Mouse (Mus musculus) midbrain, embryonic 16.5 days (tissue): ENCODE results near the gene Ubxn10. TPM values are rescaled to one million over a fixed set of nuclear protein-coding genes. Genes with fewer than 3 reads are reported as not detected.

Experiments
- ATAC-seq: fragments of 200-750 bp; cut with Nextera tagmentation; 2 replicates; pipeline ENCODE4 v1.8.0; 2017; ENCODE audit warnings: moderate TSS enrichment
- H3K27ac ChIP-seq: fragments of 300-500 bp; sonication (generic); 2 replicates; pipeline ENCODE4 v1.5.1; 2014; ENCODE audit warnings: mild to moderate bottlenecking, low read length, mixed read lengths
- H3K27me3 ChIP-seq: fragments of 300-500 bp; sonication (generic); 2 replicates; pipeline ENCODE4 v1.6.1; 2014; ENCODE audit warnings: low read depth, low read length, mixed read lengths; ENCODE audit not compliant: control insufficient read depth, insufficient read depth
- H3K36me3 ChIP-seq: fragments of 300-500 bp; sonication (generic); 2 replicates; pipeline ENCODE4 v1.6.1; 2014; ENCODE audit warnings: mild to moderate bottlenecking, low read length, moderate library complexity, mixed read lengths; ENCODE audit not compliant: control insufficient read depth, insufficient read depth
- H3K4me1 ChIP-seq: fragments of 300-500 bp; sonication (generic); 2 replicates; pipeline ENCODE4 v1.6.1; 2014; ENCODE audit warnings: mild to moderate bottlenecking, low read length, mixed read lengths; ENCODE audit not compliant: control insufficient read depth, insufficient read depth
- H3K4me2 ChIP-seq: fragments of 300-500 bp; sonication (generic); 2 replicates; pipeline ENCODE4 v1.6.1; 2014; ENCODE audit warnings: mild to moderate bottlenecking, low read length, mixed read lengths
- H3K4me3 ChIP-seq: fragments of 300-500 bp; sonication (generic); 2 replicates; pipeline ENCODE4 v1.5.1; 2014; ENCODE audit warnings: low read depth, mild to moderate bottlenecking, low read length, moderate library complexity, mixed read lengths
- H3K9ac ChIP-seq: fragments of 300-500 bp; sonication (generic); 2 replicates; pipeline ENCODE4 v1.6.1; 2014; ENCODE audit warnings: low read depth, low read length, mixed read lengths
- H3K9me3 ChIP-seq: fragments of 300-500 bp; sonication (generic); replicated peaks from 2 replicates; pipeline ENCODE4 v1.6.1; 2014; ENCODE audit warnings: mild to moderate bottlenecking, low read length, mixed read lengths; ENCODE audit not compliant: control insufficient read depth, poor library complexity, severe bottlenecking
- WGBS: fragments of 180-500 bp; shearing (Covaris S2); extraction: QIAGEN DNeasy Blood & Tissue Kit; methylation state at CpG from one replicate; pipeline ENCODE4 v1.1.7; 2014; 5-methylcytosine and 5-hydroxymethylcytosine counted together
- polyA plus RNA-seq: library from polyadenylated mRNA; unstranded; fragments of >200 nt; fragmentation: Nextera tagmentation; extraction: Ambion mirVana; gene quantifications from 2 replicates; pipeline ENCODE4 v1.2.1, GENCODE M21; 2015

Gene Ubxn10
- polyA plus RNA-seq, 1 experiment from 2014 or later = 5.4 TPM

DNA sequence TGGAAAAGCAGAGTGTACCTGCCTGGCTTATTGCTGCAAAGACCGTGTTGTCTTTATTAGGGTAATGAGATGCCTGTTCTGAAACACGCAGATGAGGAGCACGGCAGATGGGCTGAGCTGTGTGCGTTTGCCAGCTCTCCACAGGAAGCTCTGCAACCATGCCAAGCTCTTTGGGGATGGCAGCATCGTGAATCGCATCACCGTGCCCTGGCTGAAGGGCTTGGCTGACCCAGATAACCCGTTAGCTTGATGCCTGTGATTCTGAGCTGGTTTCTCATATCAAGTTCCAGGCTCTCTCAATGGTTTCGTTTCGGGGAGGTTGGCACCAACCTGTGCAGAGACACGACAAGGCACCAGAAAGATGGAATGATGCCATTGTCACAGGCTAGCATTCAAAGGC, 26.3 kb downstream of the Ubxn10 start:
- Histone ChIP-seq H3K27ac (peak overlapping the region; percentile 22; the same call in 1 of the 2 replicates), H3K9me3 (no peaks in the 10 kb centered on the region), H3K4me3 (no peak overlapping the region), H3K9ac (no peak overlapping the region), H3K27me3 (no peaks in the 10 kb centered on the region), H3K4me2 (no peak overlapping the region), H3K36me3 (no peaks in the 10 kb centered on the region), H3K4me1 (no peaks in the 10 kb centered on the region; the same call in 1 of the 2 replicates)
- ATAC-seq = peak; percentile 42; the same call in 1 of the 2 replicates
- 64% methylated on average over 11 of the region's 11 CpGs for WGBS

DNA sequence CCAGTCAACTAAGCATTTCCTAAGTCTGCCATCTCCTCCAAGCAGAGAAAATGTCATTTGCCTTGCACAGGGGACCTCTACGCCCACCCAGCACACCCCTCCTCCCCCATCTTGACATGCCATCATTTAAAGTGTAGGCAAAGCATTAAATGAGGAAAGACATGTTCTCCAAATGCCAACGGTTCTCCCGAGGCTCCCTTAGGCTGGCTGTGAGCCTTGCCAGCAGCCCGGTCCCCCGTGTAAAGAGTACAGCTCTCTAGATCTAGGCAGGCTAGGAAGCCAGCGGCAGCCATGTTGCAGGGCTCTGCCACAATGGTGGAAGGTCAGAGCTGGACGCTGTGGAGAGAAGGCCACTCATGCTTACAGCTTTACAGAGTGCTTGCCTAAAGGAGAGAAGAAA, 27.0 kb downstream of the Ubxn10 start:
- 68% methylated on average over 7 of the region's 7 CpGs for WGBS
- H3K4me2 ChIP-seq = no peak overlapping the region
- no peaks in the 10 kb centered on the region for H3K36me3 ChIP-seq
- H3K9me3 ChIP-seq = no peaks in the 10 kb centered on the region
- no peak overlapping the region for H3K9ac ChIP-seq
- H3K4me1 ChIP-seq = no peaks in the 10 kb centered on the region; the same call in 1 of the 2 replicates
- peak overlapping the region; percentile 41; the same call in 1 of the 2 replicates for H3K27ac ChIP-seq
- H3K27me3 ChIP-seq = no peaks in the 10 kb centered on the region
- ATAC-seq = no peak
- no peak overlapping the region for H3K4me3 ChIP-seq

GRCm38 (mm10) chr4:138709246-138709645, 27.7 kb downstream of the Ubxn10 start:
- Histone ChIP-seq H3K27ac (no peak overlapping the region), H3K4me1 (no peaks in the 10 kb centered on the region; the same call in 1 of the 2 replicates), H3K4me3 (no peak overlapping the region), H3K9ac (no peak overlapping the region), H3K9me3 (no peaks in the 10 kb centered on the region), H3K36me3 (no peaks in the 10 kb centered on the region), H3K4me2 (no peak overlapping the region), H3K27me3 (no peaks in the 10 kb centered on the region)
- 87% methylated on average over 11 of the region's 11 CpGs for WGBS
- no peak for ATAC-seq

DNA sequence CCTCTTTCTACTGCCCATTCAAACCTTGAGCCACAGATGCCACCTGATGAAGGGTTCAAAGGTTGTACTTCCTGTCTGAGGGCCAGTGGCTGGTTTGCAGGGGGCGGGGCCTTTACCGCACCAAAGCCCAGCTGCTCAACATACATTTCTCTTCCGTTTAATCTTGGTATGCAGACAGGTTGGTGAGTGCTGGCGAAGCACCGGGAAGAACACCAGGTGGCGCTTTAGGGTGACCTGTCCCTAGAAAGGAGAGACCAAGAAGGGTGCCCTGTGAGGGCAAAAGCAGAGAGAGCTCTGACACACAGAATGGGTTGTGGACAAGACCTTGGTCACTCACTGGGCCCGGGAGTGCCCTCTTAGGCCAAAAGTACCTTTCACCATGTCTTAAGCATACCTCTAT, 28.3 kb downstream of the Ubxn10 start:
- no peak for ATAC-seq
- no peaks in the 10 kb centered on the region for H3K9me3 ChIP-seq
- no peak overlapping the region for H3K9ac ChIP-seq
- WGBS = 11% methylated on average over 7 of the region's 7 CpGs
- no peak overlapping the region for H3K4me3 ChIP-seq
- no peaks in the 10 kb centered on the region for H3K27me3 ChIP-seq
- no peak overlapping the region for H3K4me2 ChIP-seq
- H3K4me1 ChIP-seq = no peaks in the 10 kb centered on the region; the same call in 1 of the 2 replicates
- no peak overlapping the region for H3K27ac ChIP-seq
- no peaks in the 10 kb centered on the region for H3K36me3 ChIP-seq

DNA sequence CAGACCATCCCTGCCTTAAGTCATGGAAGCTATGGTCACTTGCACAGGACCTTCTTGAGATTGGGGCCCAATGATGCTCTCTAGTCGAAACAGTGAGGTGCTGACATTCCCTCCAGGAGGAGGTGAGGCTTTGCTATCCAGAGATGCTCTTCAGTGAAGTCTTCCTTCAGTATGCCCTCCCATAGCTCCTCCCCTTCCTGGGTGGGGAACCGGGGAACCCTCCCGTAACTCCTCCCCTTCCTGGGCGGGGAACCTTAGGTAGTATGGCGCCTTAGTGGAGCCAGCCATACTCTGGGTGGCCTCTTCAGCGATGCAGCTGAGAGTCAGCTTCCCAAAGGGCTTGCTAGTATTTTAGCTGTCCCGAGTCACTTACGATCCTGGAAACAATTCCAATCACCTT, 30.3 kb downstream of the Ubxn10 start:
- H3K4me3 ChIP-seq = no peak overlapping the region
- no peaks in the 10 kb centered on the region for H3K9me3 ChIP-seq
- ATAC-seq = no peak
- H3K27me3 ChIP-seq = no peaks in the 10 kb centered on the region
- WGBS = 94% methylated on average over 6 of the region's 8 CpGs
- no peaks in the 10 kb centered on the region; the same call in 1 of the 2 replicates for H3K4me1 ChIP-seq
- no peak overlapping the region for H3K4me2 ChIP-seq
- H3K27ac ChIP-seq = no peak overlapping the region
- H3K36me3 ChIP-seq = no peaks in the 10 kb centered on the region
- H3K9ac ChIP-seq = no peak overlapping the region

DNA sequence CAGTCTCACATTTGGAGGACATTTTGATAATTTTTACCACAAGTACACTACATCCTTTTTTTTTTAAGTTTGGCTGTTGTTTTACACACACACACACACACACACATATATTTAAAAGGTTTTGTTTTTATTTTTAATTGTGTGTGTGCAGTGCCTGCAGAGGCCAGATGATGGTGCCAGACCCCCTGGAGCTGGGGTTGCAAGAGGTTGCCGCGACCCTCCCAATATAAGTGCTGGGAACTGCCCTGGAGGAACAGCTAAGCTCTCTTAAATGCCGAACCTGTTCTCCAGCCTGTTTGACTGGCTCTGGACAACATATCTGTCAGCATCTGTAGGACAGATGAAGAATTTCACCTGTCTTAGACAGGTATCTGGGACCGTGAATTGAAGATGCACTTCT, 32.8 kb downstream of the Ubxn10 start:
- no peaks in the 10 kb centered on the region for H3K27me3 ChIP-seq
- no peak for ATAC-seq
- no peak overlapping the region for H3K4me2 ChIP-seq
- no peaks in the 10 kb centered on the region for H3K9me3 ChIP-seq
- no peaks in the 10 kb centered on the region; the same call in 1 of the 2 replicates for H3K4me1 ChIP-seq
- WGBS = 89% methylated on average over 4 of the region's 4 CpGs
- no peak overlapping the region for H3K4me3 ChIP-seq
- H3K9ac ChIP-seq = no peak overlapping the region
- H3K27ac ChIP-seq = no peak overlapping the region
- no peaks in the 10 kb centered on the region for H3K36me3 ChIP-seq

DNA sequence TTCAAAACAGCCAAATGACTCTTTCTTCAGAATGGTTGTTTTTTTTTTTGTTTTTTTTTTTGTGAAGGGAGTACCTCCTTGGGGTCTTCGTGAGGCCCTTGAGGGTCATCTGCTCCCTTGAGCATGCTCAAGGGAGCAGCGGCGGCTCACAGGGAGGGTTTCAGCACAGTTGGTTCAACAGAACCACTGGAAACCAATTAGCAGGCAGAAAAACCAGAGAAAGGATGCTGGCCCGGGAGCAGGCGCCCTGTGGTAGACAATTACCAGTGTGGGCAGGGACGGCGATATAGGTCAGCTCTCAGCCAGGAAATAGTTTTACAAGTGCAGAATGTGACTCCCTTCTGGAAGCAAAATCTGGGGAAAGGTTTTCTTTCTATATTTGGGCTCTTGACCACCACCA, 33.4 kb downstream of the Ubxn10 start:
- no peak overlapping the region for H3K4me2 ChIP-seq
- no peaks in the 10 kb centered on the region for H3K36me3 ChIP-seq
- H3K27me3 ChIP-seq = no peaks in the 10 kb centered on the region
- no peaks in the 10 kb centered on the region; the same call in 1 of the 2 replicates for H3K4me1 ChIP-seq
- H3K27ac ChIP-seq = no peak overlapping the region
- H3K4me3 ChIP-seq = no peak overlapping the region
- 57% methylated on average over 7 of the region's 7 CpGs for WGBS
- H3K9ac ChIP-seq = no peak overlapping the region
- no peaks in the 10 kb centered on the region for H3K9me3 ChIP-seq
- no peak for ATAC-seq

GRCm38 (mm10) chr4:138702528-138702927, 34.4 kb downstream of the Ubxn10 start:
- no peak overlapping the region for H3K27ac ChIP-seq
- H3K36me3 ChIP-seq = no peaks in the 10 kb centered on the region
- WGBS = 72% methylated on average over 8 of the region's 8 CpGs
- H3K4me3 ChIP-seq = no peak overlapping the region
- no peaks in the 10 kb centered on the region; the same call in 1 of the 2 replicates for H3K4me1 ChIP-seq
- no peaks in the 10 kb centered on the region for H3K9me3 ChIP-seq
- H3K9ac ChIP-seq = no peak overlapping the region
- no peaks in the 10 kb centered on the region for H3K27me3 ChIP-seq
- no peak overlapping the region for H3K4me2 ChIP-seq
- no peak for ATAC-seq

DNA sequence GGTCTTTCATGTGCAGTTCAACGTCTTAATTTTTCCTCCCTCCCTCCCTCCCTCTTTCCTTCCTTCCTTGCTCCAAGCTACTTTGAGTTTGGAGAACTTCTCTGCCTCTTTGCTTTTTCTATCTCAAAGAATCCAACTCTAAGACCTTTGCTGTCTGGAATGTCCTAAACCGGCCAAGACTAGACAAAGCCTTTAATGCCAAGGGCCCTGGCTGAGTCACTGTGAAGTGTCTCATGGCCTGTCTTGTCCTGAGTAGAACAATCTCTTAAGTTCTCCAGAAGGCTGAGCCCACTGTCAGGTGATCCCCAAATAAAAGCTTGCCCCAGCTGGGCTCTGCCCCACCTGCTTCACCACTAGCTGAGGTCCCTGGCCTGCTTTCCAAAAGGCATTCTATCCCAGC, 34.9 kb downstream of the Ubxn10 start:
- Histone ChIP-seq H3K4me1 (no peaks in the 10 kb centered on the region; the same call in 1 of the 2 replicates), H3K27ac (no peak overlapping the region), H3K9ac (no peak overlapping the region), H3K9me3 (no peaks in the 10 kb centered on the region), H3K36me3 (no peaks in the 10 kb centered on the region), H3K4me2 (no peak overlapping the region), H3K27me3 (no peaks in the 10 kb centered on the region), H3K4me3 (no peak overlapping the region)
- no peak for ATAC-seq
- WGBS = 84% methylated on average over 2 of the region's 2 CpGs
